Mouse (Mus musculus): Measurements from ENCODE around the gene Mbd4.

GRCm38 (mm10) chr6:115886894-115887293 is 33.7 kb upstream of the Mbd4 start:
- no peak for TF ChIP-seq CTCF (IDR thresholded peaks at IDR 0.05; ENCODE audit: borderline replicate concordance, insufficient read depth, low read depth, low read length)
- TF ChIP-seq POLR2A (IDR thresholded peaks at IDR 0.05; ENCODE audit: borderline replicate concordance, insufficient read depth, low read length) = no peak
